Mouse (Mus musculus): ENCODE measurements at regions not wholly inside any gene's neighbourhood (a gene's known extent, or its start where the extent isn't known, plus 50 kb on each side); places are given as distances from the start of the nearest gene placed in this dataset.

DNA sequence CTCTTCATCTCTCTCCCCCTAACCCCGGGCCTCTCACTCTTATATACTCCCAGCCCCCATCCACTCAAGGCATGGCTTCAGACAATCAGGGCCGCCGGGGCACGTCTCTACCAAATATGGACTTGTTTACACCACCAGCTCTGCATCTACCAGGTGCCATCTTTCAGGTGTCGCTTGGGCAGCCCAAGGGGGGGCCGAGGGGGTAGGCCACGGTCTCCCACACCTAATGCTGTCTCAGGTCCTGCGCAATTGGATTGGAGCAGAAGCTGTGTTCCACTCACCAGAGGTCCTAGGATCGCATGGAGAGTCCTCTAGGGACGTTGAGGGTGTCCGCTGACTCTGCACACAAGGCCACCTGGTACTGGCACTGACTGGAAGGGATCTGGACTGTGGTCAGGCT lies 1306.0 kb upstream of the 1700015G11Rik start:
- intact Hi-C loops (cut with DNase I): loop anchor here (5.0 kb wide), 1 partner anchor 34 kb away; no protein-coding TSS in a partner anchor

GRCm38 (mm10) chr7:53282016-53282415 lies 1266.5 kb upstream of the 1700015G11Rik start:
- intact Hi-C loops (cut with DNase I): no loop called here
